Mouse (Mus musculus) forelimb bud, embryonic 11.5 days (tissue): Measurements from ENCODE around the gene Umad1.

Experiments used
- DNase-seq: peaks from one replicate; pipeline ENCODE4 v3.0.0-alpha.2; 2012; ENCODE audit warnings: low read depth, low spot score

Gene Umad1

DNA sequence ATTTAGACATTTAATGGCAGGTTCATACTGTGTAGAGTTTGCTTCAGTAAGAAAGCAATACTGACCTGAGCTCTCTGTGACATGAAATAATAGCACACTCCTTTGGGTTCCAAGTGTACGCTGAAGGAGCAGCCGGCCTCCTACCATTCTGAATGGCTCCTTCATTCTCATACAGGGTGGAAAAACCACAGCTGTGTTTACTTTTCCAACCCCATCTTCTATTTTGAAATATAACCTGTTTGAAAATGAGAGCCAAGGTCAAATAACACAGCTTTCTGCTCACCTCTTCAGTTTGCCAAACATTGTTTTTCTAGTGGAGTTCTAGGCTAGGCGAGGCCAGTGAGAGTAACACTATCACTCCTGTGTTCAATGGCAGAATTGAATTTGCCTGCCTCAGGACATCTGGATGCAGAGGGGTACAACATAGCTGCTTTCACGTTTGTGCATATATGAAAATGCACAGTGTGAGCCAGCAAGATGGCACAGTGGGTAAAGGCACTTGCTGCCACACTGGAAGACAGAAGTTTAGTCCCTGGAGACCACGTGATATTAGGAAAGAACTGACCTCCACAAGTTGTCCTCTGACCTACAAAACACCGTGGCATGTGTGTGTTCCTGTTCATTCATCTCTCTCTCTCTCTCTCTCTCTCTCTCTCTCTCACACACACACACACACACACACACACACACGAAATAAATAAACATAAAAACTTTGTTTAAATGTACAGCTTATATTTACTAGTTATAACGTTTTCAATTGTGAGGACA lies 157.9 kb downstream of the Umad1 start:
- DNase-seq, result peak; percentile 18

DNA sequence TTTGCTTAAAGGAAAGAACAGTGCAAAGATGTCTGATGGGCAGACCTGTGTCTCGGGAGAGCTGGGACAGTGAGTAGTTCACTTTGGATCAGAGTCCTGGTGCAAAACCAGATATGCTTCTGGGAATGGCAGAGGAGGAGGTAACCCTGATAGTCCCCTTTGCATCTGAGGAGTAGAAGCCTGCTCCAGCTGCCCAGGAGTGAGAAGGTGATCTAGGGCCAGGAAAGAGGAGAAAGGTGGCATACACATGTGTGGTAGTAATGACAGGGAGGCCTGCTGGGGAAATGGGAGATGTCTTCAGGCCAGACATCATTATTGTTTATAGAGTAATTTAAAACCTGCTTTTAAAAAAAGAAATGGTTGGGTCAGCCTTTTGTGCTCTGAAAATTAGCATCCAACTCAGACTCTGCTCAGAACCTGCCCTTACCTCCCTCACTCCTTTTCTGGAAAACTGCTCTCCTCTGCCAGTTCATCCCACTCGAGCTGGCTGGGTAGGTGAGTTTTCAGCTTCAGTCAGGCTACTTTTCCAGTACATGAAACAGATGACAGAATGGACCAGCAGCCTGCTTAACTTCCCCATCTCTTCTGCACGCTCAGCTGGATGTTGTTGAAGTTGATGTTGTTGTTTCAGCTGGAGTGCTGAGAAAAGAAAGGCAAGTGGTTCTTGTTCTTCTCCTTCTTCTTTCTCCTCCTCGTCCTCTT lies 160.5 kb downstream of the Umad1 start:
- no peak for DNase-seq

DNA sequence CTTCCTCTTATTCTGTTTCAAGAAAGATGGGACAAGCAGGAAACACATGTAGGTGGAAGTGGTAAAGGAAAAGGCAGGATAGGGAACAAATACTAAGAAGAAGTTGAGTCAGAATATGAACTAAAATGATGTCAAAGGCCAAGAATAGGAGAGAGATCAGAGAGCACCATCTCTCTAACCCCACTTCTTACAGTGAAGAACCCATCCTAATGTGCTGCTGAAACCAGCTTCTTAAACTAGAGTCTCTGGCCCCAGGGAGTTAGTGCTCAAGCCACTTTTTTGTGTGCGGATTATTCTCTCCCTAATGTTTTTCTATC lies 161.1 kb downstream of the Umad1 start:
- no peak for DNase-seq

DNA sequence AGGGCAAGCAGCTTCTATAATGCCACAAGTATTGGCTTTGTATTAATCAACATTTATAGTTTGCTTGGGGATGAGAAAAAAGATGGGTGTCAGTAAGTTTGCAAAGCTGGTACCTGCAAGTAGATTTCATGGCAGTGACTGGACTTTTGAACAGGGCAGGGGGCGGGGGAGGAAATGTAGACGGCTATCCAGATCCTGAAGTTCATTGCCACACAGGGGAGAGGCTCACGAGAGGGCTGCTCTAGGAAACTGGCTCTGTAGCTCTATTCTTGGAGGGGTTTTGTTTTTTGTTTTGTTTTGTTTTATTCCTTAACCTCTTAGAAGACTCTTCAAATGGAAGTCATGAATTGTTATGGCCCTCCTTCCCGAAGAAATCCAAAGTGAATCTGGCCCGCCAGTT lies 162.3 kb downstream of the Umad1 start:
- DNase-seq, result no peak

DNA sequence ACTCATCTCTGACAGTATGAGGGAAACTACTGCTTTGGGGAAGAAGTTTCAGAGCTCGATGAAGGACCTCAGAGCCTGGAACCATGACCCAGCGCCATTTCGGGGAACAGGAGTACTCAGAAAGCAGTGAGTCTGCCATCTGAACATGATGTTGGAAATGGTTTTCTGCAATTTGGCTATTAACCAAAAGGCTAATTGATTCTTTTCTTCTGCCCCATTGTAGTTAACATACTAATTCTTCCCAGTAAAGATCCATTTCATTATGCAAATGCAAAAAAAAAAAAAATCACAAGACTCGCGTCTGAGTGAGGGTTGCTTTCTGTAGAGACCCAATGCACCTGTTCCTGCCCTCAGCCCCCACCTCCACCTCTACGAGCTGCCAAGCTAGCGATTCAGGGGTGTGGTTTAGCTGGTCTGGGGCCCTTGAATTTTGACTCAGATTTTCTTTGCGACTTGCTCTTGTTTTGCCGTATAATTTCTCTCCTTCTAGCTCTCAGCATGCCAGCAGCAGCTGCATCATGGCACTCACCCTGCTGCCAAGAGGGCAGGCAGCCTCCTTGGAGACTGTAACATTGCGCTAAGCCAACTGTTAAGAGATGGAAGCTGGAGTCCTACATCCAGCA lies 163.0 kb downstream of the Umad1 start:
- DNase-seq, result no peak

DNA sequence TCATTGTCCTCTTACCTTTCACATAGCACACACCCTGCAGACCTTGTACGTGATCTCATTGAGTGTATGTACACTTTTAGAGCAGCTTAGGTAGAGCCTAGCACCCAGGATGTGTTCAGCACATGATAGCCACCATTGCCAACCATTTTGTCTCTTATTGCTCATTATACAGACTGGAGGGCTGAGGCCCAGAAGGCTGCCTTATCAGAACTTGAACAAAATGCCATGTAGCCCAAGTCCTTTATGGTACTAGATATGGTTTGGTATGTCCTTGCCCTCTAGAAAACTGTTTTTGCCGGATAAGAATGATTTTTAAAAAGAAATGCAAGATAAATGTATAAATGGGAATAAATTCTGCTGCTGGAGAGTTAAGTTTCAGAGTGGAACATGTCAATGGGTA lies 164.1 kb downstream of the Umad1 start:
- DNase-seq, result no peak

DNA sequence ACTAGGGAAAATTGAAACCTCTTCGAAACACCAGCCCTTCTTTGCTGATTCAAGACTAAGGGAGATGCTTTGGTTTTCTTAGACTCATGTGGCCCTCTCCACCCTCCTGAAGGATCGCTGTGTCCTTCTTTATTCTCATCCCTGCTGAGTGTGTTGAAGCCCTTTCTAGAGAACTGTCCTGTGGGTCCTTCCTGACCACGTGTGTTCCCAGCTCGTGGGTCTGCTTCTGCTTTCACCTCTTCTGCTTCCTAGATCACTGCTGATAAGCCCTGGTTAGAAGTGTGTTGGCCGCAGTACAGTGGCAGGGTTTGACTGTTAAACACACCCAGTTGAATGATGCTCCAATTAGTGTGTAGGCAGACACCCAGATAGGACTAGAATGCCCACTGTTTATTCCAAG lies 168.6 kb downstream of the Umad1 start:
- DNase-seq, result no peak

DNA sequence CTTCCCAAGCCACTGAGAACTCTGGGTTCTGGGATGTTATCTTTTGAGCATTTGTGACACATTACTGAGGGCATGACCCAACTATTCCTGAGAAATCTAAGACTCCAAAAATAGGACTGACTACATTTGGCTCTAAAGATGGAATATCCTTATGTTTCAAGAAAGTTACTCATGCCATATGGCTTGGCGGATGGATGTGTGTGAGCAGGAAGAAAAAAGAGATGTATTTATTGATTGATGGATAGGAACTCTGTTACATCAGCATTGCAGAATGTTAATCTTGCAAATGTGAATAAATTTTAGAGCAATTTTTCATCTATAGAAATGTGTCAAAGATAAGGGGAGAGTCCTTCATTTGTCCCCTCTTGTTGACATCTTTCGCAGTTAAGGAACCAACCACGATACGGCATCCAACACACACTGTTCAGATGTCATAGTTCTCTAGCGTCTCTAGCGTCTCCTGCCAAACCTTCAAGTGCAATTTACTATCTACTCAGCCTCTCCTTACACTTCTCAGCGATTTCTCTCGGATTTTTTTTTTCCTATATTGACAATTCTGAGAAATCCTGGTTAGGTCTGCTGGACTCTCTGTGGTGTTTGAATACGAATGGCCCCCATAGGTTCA lies 171.6 kb downstream of the Umad1 start:
- no peak for DNase-seq

DNA sequence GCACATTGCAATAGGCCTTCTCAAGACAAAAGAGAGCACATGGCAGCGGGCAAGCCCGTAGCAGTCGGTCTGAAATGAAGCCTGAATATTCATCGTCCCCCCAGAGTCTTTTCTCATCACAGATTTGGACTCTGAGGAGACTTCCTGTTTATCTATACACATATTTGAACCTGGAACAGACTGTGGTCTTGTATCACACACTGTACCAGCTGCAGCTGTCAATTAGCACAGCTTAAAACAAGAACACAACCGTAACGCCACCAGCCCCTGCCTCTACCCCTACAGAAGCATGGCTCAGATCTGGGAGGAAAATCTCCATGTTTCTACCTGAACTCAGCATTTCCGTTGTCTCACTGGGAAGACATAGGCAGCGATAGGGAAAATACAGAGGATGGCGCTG lies 174.1 kb downstream of the Umad1 start:
- DNase-seq, result no peak

DNA sequence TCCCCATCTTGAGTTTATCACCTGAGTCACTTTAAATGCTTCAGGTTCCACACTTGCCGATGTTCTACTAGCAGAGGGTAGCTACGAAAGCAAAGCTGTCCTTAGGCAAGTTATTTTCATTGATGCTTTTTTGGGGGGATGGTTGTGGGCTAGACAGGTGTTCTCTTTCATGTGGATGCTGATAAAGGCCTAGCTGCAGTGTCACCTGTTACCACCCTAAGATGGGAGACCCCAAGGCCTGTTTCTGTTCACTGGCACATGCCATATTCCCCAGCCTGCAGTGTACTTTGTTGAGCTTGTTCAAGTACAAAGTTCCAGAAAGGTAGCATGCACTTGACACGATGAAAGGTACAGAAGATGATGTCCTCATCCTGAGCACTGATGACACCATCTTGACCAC lies 178.8 kb downstream of the Umad1 start:
- no peak for DNase-seq

DNA sequence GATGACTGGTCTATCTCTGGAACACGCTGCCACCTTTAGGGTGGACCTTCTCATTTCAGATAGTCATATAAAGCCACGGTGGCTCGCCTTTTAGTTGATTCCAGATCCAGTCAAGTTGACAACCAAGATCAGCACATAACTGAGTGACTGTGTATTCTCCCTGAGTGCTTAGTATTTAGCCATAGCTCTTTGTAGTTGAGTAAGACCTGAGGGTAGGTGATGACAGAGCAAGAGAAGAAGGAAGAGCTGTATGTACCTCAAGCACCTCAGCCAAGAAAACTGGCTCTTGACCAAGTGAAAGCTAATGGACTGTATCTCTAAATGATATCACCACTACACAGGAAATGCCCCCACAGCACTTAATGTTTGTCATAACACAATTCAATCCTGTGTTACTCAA lies 182.7 kb downstream of the Umad1 start:
- DNase-seq, result no peak

DNA sequence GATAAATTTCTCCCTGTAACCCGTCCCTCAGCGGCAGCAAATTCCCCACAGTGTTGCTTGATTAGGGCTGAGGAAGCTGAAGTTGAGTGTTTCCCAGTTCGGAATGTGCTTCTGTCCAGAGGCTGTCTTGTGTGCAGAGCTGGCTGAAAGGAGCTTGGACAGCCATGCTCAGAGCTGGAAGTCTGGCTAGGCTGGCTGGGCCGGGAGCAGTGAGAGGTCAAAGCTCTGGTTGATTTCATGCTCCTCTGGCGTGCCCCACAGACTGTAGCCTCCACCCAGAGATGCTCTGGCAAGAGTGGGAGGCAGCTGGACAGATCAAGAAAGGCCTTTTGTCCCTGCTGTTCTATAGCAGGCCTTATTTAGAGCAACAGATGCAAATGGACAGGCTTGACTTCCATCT lies 187.7 kb downstream of the Umad1 start:
- DNase-seq, result peak; percentile 48

DNA sequence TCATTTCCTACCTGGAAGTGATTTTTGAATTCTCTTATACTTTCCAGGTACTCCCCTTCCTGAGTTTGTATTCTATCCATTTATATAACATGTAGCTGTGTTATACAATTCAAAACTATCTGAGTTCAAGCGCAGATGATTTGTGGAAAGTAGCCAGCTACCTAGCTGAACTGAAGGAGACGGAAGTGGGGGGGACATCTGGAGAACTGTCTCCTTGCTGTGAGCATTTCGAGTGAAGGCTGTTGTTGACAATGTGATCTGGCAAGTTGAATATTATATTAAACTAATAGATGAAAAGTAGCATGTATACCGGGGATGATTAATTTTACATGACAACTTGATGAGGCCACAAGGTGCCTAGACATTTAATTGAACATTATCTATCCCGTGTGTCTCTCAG lies 196.5 kb downstream of the Umad1 start:
- no peak for DNase-seq

DNA sequence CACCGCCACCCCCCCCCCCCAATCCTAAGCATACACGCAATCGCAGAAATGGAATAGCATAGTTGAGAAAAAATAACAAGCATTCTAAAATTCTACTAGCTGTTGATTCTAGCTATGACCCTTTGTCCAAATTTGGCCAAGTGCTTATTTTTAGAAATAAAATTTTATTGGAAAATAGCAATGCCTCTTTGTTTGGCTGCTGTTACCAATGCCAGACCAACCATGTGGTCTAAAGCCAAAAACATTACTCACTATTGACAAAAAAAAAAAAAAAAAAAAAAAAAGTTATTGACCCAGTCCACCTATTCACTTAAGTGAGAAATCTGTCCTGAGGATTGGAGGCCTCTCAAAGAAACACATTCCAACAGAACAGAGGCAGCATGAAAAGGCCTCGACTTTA lies 199.5 kb downstream of the Umad1 start:
- no peak for DNase-seq

DNA sequence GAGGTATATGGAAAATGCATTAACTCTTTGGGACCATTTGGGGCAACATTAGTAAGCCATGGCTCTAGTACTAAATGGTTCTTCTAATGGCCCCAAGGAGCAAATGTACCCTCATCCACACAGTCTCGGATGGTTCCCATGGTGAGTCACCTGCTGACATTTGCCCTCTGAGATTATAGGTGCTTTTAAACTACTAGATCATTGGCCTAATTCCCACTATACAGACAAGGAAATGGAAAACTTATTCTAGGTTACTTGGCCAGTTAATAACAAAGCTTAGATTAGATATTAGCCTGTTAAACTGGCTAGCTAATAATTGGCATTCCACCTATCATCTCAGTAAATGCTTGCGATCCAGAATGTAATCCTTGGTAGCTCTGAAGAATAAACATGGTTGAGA lies 203.4 kb downstream of the Umad1 start:
- no peak for DNase-seq

DNA sequence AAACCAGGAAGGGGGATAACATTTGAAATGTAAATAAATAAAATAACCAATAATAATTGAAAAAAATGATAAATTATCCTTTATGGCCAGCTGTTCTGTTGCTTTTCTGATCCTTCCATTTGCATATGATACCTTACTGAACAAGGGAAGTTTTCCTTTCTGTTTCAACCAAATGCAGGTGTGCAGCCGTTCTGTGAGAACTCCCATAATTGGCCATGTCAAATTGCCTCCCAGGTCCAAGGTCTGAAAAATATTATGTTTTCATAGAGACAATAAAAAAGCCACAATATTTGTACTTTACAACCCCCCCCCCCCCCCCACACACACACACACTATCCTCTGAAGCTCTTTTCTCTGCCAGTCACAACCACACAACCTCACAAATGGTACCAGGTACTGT lies 206.3 kb downstream of the Umad1 start:
- DNase-seq, result no peak

DNA sequence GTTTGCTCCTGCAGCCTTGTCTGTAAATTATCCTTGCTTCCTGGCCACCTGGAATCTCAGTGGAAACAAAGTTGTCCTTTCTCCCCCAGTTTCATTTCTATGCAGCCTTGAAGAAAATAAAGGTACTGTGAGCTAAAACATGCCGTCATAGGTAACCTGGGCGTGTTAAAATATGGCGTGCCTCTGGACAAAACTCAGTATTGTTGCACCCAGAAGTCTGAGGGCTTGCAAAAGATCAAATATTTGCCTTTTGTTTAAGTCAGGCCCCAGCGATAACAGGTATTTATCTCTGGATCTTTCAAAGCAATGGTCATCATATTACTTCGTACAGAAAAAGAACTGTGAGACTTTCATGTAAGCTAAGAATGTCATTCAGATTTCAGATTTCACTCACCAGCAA lies 206.9 kb downstream of the Umad1 start:
- DNase-seq, result no peak

DNA sequence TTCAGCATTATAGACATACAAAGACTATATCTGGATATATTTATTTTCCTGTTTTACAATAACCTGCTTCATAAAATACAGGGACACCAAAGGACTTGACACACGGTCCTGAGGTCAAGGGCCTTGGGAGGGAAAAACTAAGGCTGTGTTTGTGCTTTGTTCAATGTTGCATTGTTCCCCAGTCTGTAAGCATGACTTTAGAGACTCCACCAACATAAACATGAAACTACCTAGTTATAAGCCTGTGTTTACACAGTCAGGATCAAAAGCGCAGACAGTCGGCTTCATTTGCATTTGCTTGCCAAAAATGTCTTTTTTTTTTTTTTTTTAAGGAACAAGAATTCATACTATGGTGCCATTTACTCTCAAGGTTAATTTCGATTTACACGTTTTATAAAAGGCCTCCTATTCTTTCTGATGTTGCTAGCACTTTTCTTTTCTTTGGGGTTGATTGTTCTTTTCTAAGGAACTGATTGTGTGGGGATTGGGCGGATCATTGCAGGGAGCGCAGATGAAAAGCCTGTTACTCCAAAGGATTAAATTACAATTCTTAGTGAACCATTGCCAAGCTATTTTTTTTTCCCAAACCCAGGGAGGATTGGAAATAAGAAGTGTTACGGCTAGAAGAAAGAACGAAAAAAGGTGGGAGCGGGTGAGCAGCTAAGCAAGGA lies 208.7 kb downstream of the Umad1 start:
- DNase-seq, result no peak

DNA sequence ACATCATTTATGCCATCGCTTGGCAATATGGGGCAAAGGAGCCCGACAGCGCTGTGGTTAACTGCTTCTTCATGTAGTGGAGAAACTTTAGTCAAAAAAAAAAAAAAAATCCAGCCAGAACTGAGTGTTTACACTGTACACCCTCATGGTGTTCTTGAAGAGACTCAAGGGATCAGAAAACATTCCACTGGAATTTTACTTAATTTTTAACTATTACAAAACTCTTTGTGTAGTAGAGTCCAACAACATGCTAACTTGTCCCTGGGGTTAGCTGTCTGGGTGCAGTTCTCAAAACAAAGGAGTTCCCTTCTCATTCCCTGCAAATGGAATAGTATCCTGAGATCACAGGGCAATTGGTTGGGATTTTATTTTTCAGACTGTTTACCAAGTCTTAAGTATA lies 210.8 kb downstream of the Umad1 start:
- no peak for DNase-seq

DNA sequence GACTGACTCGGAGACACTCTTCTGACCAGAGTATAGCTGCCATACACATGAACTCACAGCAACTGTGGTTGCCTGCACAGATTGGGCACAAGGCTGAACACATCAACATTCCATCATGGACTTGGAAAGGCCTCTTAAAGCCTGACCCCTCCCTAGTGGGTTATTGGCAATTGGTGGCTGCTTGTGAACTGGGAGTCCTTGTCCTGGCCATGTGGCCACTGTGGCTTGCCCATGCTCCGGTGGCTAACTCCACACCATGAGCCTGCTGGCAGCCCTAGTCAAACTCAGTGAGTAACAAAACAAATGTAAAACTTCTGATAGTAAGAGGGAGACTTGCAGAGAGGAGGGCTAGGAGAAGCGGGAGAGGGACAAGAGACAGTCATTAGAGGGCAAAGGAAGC lies 213.0 kb downstream of the Umad1 start:
- DNase-seq, result no peak

DNA sequence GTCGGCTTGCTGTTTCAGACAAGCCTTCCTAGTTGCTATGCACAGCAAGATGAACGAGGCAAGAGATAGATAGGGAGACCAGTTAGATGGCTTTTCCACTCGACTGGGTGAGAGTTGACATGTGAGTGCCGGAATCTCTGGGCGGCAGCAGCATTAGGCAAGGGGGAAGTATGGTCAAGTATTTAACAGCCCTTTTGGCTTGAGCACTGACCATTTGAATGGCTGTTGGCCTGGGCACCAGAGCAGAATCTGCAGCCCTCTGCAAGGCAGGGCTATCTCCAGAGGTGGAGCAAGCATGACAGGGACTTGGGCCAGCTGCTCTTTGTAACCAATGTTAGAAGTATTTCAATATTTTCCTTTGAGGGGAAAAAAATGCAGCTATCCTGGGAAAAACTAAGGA lies 213.8 kb downstream of the Umad1 start:
- no peak for DNase-seq

DNA sequence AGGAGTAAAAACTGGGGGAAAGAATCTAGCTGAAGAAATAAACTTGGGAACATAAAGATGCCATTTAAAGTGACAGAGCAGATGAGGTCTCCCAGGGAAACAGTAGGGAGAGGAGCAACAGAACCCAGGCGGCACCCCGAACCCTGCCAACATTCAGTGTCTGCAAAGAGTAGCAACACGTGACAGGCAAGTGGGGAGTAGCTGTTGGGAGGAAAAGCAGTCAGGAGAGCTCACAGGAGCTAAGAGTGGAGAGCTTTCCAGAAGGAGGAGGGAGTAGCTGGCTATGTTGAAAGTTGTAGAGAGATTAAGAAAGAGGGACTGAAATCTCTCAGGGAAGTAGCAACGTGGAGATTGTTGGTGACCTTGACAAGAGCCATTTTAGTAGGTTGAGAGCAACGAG lies 214.4 kb downstream of the Umad1 start:
- no peak for DNase-seq
